Mouse (Mus musculus) MEL (cell line): Measurements from ENCODE around the gene Ces1c. TPM values are rescaled to one million over a fixed set of nuclear protein-coding genes. Genes with fewer than 3 reads are reported as not detected.

Experiments used
- DNase-seq: peaks from one replicate; pipeline ENCODE4 v3.0.0; 2011; ENCODE audit warnings: low read depth, low spot score
- H3K27ac ChIP-seq: 2 replicates; pipeline ENCODE4 v1.5.1; 2012; ENCODE audit warnings: low read depth, mild to moderate bottlenecking, control low read depth, low read length, moderate library complexity; ENCODE audit not compliant: control insufficient read depth
- H3K27me3 ChIP-seq, 2 experiments: fragments of 150-350 bp in 1 of 2; sonication (generic) in 1 of 2; 2 replicates each; pipeline ENCODE4 v1.6.1; 2012; ENCODE audit warnings: low read length in 2 of 2, mild to moderate bottlenecking in 2 of 2, improper control_type of control experiment in 1 of 2, moderate library complexity in 1 of 2; ENCODE audit not compliant: insufficient read depth in 2 of 2, control insufficient read depth in 1 of 2
- H3K36me3 ChIP-seq, 2 experiments: 2 replicates each; pipeline ENCODE4 v1.6.1; 2012 to 2014; ENCODE audit warnings: low read length in 2 of 2, improper control_type of control experiment in 1 of 2, inconsistent platforms in 1 of 2, mild to moderate bottlenecking in 1 of 2; ENCODE audit not compliant: insufficient read depth in 2 of 2, control insufficient read depth in 1 of 2
- H3K4me1 ChIP-seq, 2 experiments: fragments of 150-350 bp in 1 of 2; sonication (generic) in 1 of 2; 2 replicates each; pipeline ENCODE4 v1.6.1; 2012; ENCODE audit warnings: low read length in 2 of 2, improper control_type of control experiment in 1 of 2, mild to moderate bottlenecking in 1 of 2; ENCODE audit not compliant: insufficient read depth in 2 of 2, control insufficient read depth in 1 of 2
- H3K4me3 ChIP-seq, 2 experiments: fragments of 150-350 bp in 1 of 2; sonication (generic) in 1 of 2; 2 replicates each; pipeline ENCODE4 v1.5.1; 2012; ENCODE audit warnings: low read depth in 2 of 2, low read length in 2 of 2, mild to moderate bottlenecking in 2 of 2, moderate library complexity in 2 of 2, control low read depth in 1 of 2, improper control_type of control experiment in 1 of 2; ENCODE audit not compliant: control insufficient read depth in 1 of 2, insufficient read depth in 1 of 2
- H3K79me2 ChIP-seq: 2 replicates; pipeline ENCODE4 v1.6.1; 2012; ENCODE audit warnings: mild to moderate bottlenecking, low read length, moderate library complexity; ENCODE audit not compliant: control insufficient read depth, poor library complexity, insufficient read depth
- H3K9ac ChIP-seq: 2 replicates; pipeline ENCODE4 v1.6.1; 2012; ENCODE audit warnings: low read depth, mild to moderate bottlenecking, control low read depth, low read length, moderate library complexity; ENCODE audit not compliant: control insufficient read depth, poor library complexity, severe bottlenecking
- H3K9me3 ChIP-seq: fragments of 150-350 bp; sonication (generic); replicated peaks from 2 replicates; pipeline ENCODE4 v1.6.1; 2012; ENCODE audit warnings: mild to moderate bottlenecking, low read length, improper control_type of control experiment, moderate library complexity; ENCODE audit not compliant: insufficient read depth
- ETS1 ChIP-seq: IDR thresholded peaks from 2 replicates; pipeline ENCODE4 v1.6.1; 2012; ENCODE audit warnings: low read depth, mild to moderate bottlenecking, inconsistent platforms, low read length, improper control_type of control experiment, moderate library complexity
- GABPA ChIP-seq: IDR thresholded peaks from 2 replicates; pipeline ENCODE4 v1.6.1; 2012; ENCODE audit warnings: low read depth, mild to moderate bottlenecking, inconsistent platforms, low read length, improper control_type of control experiment, moderate library complexity
- KAT2A ChIP-seq: conservative IDR thresholded peaks from 2 replicates; pipeline ENCODE4 v1.6.1; 2012; ENCODE audit warnings: low read depth, low read length, improper control_type of control experiment, inconsistent platforms
- MAFK ChIP-seq: IDR thresholded peaks from 2 replicates; pipeline ENCODE4 v1.6.1; 2011; ENCODE audit warnings: low read depth, mild to moderate bottlenecking, low read length, improper control_type of control experiment, borderline replicate concordance
- MXI1 ChIP-seq: IDR thresholded peaks from 2 replicates; pipeline ENCODE4 v1.6.1; 2011; ENCODE audit warnings: mild to moderate bottlenecking, low read depth, low read length, improper control_type of control experiment
- MYB ChIP-seq: IDR thresholded peaks from 2 replicates; pipeline ENCODE4 v1.6.1; 2011; ENCODE audit warnings: mild to moderate bottlenecking, low read depth, low read length, improper control_type of control experiment
- POLR2AphosphoS2 ChIP-seq: IDR thresholded peaks from 2 replicates; pipeline ENCODE4 v1.6.1; 2011; ENCODE audit warnings: low read length, improper control_type of control experiment
- POLR2AphosphoS5 ChIP-seq: IDR thresholded peaks from 2 replicates; pipeline ENCODE4 v1.6.1; 2012; ENCODE audit warnings: low read depth, borderline replicate concordance, mild to moderate bottlenecking, inconsistent platforms, low read length, moderate library complexity, mixed read lengths
- RCOR1 ChIP-seq: IDR thresholded peaks from 2 replicates; pipeline ENCODE4 v1.6.1; 2012; ENCODE audit warnings: low read depth, mild to moderate bottlenecking, inconsistent platforms, low read length, improper control_type of control experiment
- TAL1 ChIP-seq: IDR thresholded peaks from 2 replicates; pipeline ENCODE4 v1.6.1; 2012; ENCODE audit warnings: mild to moderate bottlenecking, inconsistent platforms, low read length, moderate library complexity, mixed read lengths
- UBTF ChIP-seq: IDR thresholded peaks from 2 replicates; pipeline ENCODE4 v1.6.1; 2012; ENCODE audit warnings: low read depth, mild to moderate bottlenecking, inconsistent platforms, low read length, improper control_type of control experiment, moderate library complexity, borderline replicate concordance; ENCODE audit not compliant: insufficient read depth
- polyA plus RNA-seq, 2 experiments: library from polyadenylated mRNA; stranded (reverse) in 1 of 2; unstranded in 1 of 2; fragments of >175 nt in 1 of 2; fragments of >200 nt in 1 of 2; gene quantifications; 2 replicates each; pipeline versions ENCODE4 v1.2.1 to v1.2.4; 2012; ENCODE audit warnings: low replicate concordance in 2 of 2, low read depth in 1 of 2; ENCODE audit not compliant: insufficient read length in 2 of 2, insufficient read depth in 1 of 2, missing spikeins in 1 of 2
- total RNA-seq: library from RNA; depleted of rRNA; stranded (reverse); fragments of 300-350 nt; gene quantifications from 2 replicates; pipeline ENCODE4 v1.2.3, GENCODE M21; 2012

The Ces1c gene
- total and polyA plus RNA-seq, 3 experiments, result not detected

GRCm38 (mm10) chr8:93079887-93080286, 51.2 kb downstream of the Ces1c start, which contains the start of gene Ces1b:
TSS of gene Ces1b (minus strand) at chr8:93080017.
- TF ChIP-seq MYB (no peak), TAL1 (no peak), KAT2A (no peak), MXI1 (no peak), UBTF (no peak)
- Histone ChIP-seq H3K4me3 (no peak within 1 kb of the TSS), H3K79me2 (no peaks in the 10 kb centered on the region), H3K9ac (no peak within 1 kb of the TSS), H3K27me3 (no peaks in the 10 kb centered on the region), H3K4me1 (no peaks in the 10 kb centered on the region), H3K36me3 (no peaks in the 10 kb centered on the region), H3K9me3 (no peaks in the 10 kb centered on the region), H3K27ac (no peak within 1 kb of the TSS)
- no peak for DNase-seq

GRCm38 (mm10) chr8:93075251-93075650, 55.8 kb downstream of the Ces1c start:
- Histone ChIP-seq H3K27ac (no peak overlapping the region), H3K79me2 (no peaks in the 10 kb centered on the region), H3K4me3 (no peak overlapping the region), H3K27me3 (no peaks in the 10 kb centered on the region), H3K9me3 (no peaks in the 10 kb centered on the region), H3K9ac (no peak overlapping the region), H3K4me1 (no peaks in the 10 kb centered on the region), H3K36me3 (no peaks in the 10 kb centered on the region)
- DNase-seq, result no peak
- TF ChIP-seq MAFK (no peak), ETS1 (no peak), RCOR1 (no peak), POLR2AphosphoS5 (no peak)

GRCm38 (mm10) chr8:93063416-93064117, 67.5 kb downstream of the Ces1c start:
- H3K27me3 ChIP-seq, result no peaks in the 10 kb centered on the region
- TF ChIP-seq POLR2AphosphoS2 (no peak), GABPA (no peak)
- TF ChIP-seq, all 39 proteins: peak for 0
- H3K27ac ChIP-seq, result no peak overlapping the region
- H3K4me3 ChIP-seq, result no peak overlapping the region
- DNase-seq, result no peak
- H3K36me3 ChIP-seq, result no peaks in the 10 kb centered on the region
- H3K9ac ChIP-seq, result no peak overlapping the region
- no peaks in the 10 kb centered on the region for H3K4me1 ChIP-seq
- no peaks in the 10 kb centered on the region for H3K9me3 ChIP-seq
- H3K79me2 ChIP-seq, result no peaks in the 10 kb centered on the region
